Mouse (Mus musculus): ENCODE measurements around the gene Fbxo47. TPM values are rescaled to one million over a fixed set of nuclear protein-coding genes. Genes with fewer than 3 reads are reported as not detected.
A peak's percentile ranks its signal among the peaks of the same experiment; 100 is the strongest.

Fbxo47 gene
- polyA plus RNA-seq (2015; fragmentation: Nextera tagmentation; extraction: Ambion mirVana): 0.45 and 0.46 TPM in 2 replicates

DNA sequence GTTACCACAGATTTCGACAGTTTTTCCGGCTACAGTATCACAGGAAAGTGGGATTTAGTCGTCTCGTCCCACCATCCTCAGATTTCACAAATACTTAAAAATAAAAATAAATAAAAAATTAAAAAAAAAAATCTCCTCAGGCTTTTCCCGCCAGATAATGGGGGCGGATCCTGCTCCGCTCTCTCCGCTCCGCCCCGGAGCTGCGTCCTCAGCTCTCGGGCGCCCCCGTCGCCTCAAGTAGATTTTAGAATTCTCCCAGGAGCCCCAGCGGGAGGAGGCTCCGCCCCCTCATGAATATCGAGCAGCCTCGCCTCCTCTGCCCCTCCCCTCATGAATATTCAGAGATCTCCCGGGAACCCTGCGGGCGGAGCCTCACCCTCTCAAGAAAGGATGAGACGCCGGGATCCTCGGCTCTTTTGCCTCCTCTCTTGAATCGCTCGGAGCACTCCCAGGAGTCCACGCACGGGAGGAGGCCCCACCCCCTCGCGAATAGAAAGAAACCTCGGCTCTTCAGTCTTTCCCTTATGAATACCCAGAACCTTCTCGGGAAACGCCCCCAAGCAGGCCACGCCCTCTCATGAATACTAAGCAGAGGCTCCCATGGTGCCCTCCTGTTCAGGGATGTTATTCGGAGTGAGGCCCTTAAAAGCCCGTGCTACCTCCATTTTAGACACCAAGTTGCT, at the start of gene Fbxo47:
TSS of gene Fbxo47 (minus strand) at position 237 of the 683 bp plus-strand sequence.
- Histone ChIP-seq H3K9ac (replicated peaks; ENCODE audit: low read length) (peak within 1 kb of the TSS; percentile 69), H3K27ac (ENCODE audit: low read length) (peak within 1 kb of the TSS; percentile 94), H3K4me2 (replicated peaks; ENCODE audit: low read depth, low read length) (peak within 1 kb of the TSS; percentile 69), H3K36me3 (ENCODE audit: insufficient read depth, low read length) (no peaks in the 10 kb centered on the region), H3K27me3 (ENCODE audit: insufficient read depth, low read length) (no peaks in the 10 kb centered on the region), H3K9me3 (ENCODE audit: low read length) (peaks cover 2% of the 10 kb centered on the region; the same call in 1 of the 2 replicates), H3K4me1 (ENCODE audit: insufficient read depth, low read length) (peaks cover 4% of the 10 kb centered on the region; the same call in 1 of the 2 replicates), H3K4me3 (ENCODE audit: low read length) (peak within 1 kb of the TSS; percentile 74)
- ATAC-seq (ENCODE audit: low FRiP score, low TSS enrichment): peak; percentile 98
- WGBS: under 1% methylated on average over 37 of the region's 37 CpGs

DNA sequence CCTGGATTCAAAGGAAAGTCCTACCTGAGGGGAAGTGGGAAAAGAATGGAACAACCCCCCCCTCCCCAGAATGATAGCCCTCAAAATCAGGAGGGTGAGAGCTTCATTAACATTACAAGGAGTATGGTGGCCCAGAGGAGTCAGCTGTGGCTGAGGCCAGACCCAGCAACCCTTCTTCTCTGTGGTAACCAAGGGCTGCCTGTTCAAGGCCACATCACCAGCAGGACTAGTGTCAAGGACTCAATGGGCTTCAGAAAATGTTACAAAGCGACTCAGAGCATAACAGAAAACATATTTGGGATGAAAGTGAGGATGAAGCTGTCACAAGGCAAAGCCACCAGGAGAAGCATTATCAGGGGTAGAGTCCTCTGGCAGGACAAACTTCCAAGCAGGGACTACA, 49.6 kb upstream of the Fbxo47 start:
- H3K4me2 ChIP-seq (replicated peaks; ENCODE audit: low read depth, low read length): no peak overlapping the region
- H3K36me3 ChIP-seq (ENCODE audit: insufficient read depth, low read length): no peaks in the 10 kb centered on the region
- H3K9me3 ChIP-seq (ENCODE audit: low read length): no peaks in the 10 kb centered on the region
- ATAC-seq (ENCODE audit: low FRiP score, low TSS enrichment): no peak
- H3K27me3 ChIP-seq (ENCODE audit: insufficient read depth, low read length): no peaks in the 10 kb centered on the region
- H3K9ac ChIP-seq (replicated peaks; ENCODE audit: low read length): no peak overlapping the region
- 80% methylated on average over 1 of the region's 1 CpGs for WGBS
- no peaks in the 10 kb centered on the region for H3K4me1 ChIP-seq (ENCODE audit: insufficient read depth, low read length)
- no peak overlapping the region for H3K4me3 ChIP-seq (ENCODE audit: low read length)
- no peak overlapping the region for H3K27ac ChIP-seq (ENCODE audit: low read length)

DNA sequence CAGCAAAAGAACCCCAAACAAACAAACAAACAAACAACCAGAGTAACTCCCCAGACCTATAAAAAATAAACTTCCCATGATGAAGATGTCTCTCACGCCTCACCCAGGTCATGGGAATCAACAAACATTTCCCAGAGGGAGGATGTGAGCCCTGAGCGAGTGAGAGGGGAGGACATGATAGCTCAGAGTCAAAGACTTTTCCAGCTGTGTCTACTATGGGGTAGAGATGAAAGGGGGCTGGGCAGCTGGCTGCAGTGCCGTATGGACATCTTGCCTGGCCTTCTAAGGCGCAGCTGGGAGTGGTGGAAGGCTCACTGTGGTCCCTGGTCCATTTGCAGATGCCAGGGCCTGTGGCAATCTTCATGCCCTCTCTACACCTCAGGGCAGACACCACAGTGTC, 45.0 kb upstream of the Fbxo47 start:
- no peak for ATAC-seq (ENCODE audit: low FRiP score, low TSS enrichment)
- Histone ChIP-seq H3K36me3 (ENCODE audit: insufficient read depth, low read length) (no peaks in the 10 kb centered on the region), H3K4me3 (ENCODE audit: low read length) (no peak overlapping the region), H3K27me3 (ENCODE audit: insufficient read depth, low read length) (no peaks in the 10 kb centered on the region), H3K4me1 (ENCODE audit: insufficient read depth, low read length) (no peaks in the 10 kb centered on the region), H3K9me3 (ENCODE audit: low read length) (no peaks in the 10 kb centered on the region), H3K4me2 (replicated peaks; ENCODE audit: low read depth, low read length) (no peak overlapping the region), H3K27ac (ENCODE audit: low read length) (no peak overlapping the region), H3K9ac (replicated peaks; ENCODE audit: low read length) (no peak overlapping the region)
- 59% methylated on average over 4 of the region's 4 CpGs for WGBS

DNA sequence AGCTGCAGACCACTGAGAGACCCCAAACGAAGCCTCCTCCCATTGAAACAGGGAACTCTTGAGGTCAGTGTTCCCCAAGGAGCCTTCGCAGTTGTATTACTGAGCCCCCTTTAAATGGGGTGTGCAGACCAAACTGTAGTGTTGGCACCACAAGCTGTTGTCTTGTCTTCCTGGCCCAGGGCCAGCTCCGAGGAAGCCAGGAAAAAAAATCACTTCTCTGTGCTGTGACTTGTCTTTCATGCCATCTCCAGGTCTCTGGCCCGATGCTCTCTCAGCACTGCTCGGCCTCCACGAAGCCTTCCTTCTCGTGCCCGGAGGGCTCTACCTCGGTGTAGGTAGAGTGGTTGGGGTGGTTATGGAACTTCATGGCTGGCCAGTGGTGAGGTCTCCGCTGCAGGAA, 40.3 kb upstream of the Fbxo47 start:
- Histone ChIP-seq H3K4me1 (ENCODE audit: insufficient read depth, low read length) (0 out of 2 replicates have a peak, but pooled peaks cover 3% of the 10 kb centered on the region), H3K4me2 (replicated peaks; ENCODE audit: low read depth, low read length) (no peak overlapping the region), H3K9ac (replicated peaks; ENCODE audit: low read length) (no peak overlapping the region), H3K27ac (ENCODE audit: low read length) (0 out of 2 replicates have a peak overlapping the region, but pooled peaks have one; percentile 6), H3K9me3 (ENCODE audit: low read length) (no peaks in the 10 kb centered on the region), H3K27me3 (ENCODE audit: insufficient read depth, low read length) (no peaks in the 10 kb centered on the region), H3K4me3 (ENCODE audit: low read length) (no peak overlapping the region), H3K36me3 (ENCODE audit: insufficient read depth, low read length) (no peaks in the 10 kb centered on the region)
- ATAC-seq (ENCODE audit: low FRiP score, low TSS enrichment): no peak
- 90% methylated on average over 10 of the region's 10 CpGs for WGBS

DNA sequence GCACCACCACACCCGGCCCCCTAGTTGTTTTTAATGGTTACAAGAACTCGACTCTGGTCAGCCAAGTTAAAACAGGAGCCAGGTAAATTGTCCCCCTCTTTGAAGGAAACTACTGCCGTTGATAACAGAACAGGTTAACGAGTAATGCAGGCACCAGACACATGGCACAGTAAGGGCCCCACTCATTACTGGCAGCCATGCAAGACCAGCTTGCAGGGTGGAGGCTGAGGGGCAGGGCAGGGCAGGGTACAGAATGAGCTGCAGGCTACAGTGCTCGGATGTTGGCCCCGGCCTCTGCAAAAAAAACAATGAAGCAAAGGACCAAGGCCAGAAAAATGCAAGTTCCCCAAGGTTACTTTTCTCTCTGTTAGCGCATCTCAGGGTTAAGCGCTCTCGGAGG, 39.7 kb upstream of the Fbxo47 start:
- Histone ChIP-seq H3K4me1 (ENCODE audit: insufficient read depth, low read length) (0 out of 2 replicates have a peak, but pooled peaks cover 3% of the 10 kb centered on the region), H3K9me3 (ENCODE audit: low read length) (no peaks in the 10 kb centered on the region), H3K4me3 (ENCODE audit: low read length) (no peak overlapping the region), H3K9ac (replicated peaks; ENCODE audit: low read length) (no peak overlapping the region), H3K27ac (ENCODE audit: low read length) (peak overlapping the region; percentile 19; the same call in 1 of the 2 replicates), H3K27me3 (ENCODE audit: insufficient read depth, low read length) (no peaks in the 10 kb centered on the region), H3K4me2 (replicated peaks; ENCODE audit: low read depth, low read length) (no peak overlapping the region), H3K36me3 (ENCODE audit: insufficient read depth, low read length) (no peaks in the 10 kb centered on the region)
- peak; percentile 79; the same call in 1 of the 2 replicates for ATAC-seq (ENCODE audit: low FRiP score, low TSS enrichment)
- 62% methylated on average over 9 of the region's 9 CpGs for WGBS

DNA sequence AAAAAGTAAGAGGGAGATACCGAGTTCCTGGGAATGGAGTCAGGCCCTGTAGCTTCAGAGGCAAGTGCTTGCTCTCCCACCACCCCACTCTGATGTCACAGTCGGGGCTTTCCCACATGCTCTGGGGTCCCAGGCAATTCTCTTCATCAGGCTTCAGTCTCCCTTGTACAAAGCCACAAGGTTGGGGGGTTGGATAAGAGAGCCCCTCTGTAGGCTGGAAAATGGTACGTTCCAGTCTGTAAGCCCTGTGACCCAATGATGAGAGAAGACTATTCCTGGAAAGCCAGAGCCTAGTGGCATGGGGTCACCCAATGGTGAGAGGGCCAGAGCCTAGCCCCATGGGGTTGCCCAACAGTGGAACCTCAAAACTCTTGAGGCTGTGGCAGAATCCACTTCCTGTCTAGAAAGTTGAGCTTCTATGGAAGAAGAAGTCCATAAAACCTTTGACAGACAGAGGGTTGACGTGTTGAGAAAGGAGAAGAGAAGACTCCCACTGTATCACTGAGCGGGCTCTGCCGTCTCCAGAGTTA, 32.1 kb upstream of the Fbxo47 start:
- Histone ChIP-seq H3K27ac (ENCODE audit: low read length) (no peak overlapping the region), H3K9me3 (ENCODE audit: low read length) (peaks cover 3% of the 10 kb centered on the region; the same call in 1 of the 2 replicates), H3K36me3 (ENCODE audit: insufficient read depth, low read length) (no peaks in the 10 kb centered on the region), H3K9ac (replicated peaks; ENCODE audit: low read length) (no peak overlapping the region), H3K27me3 (ENCODE audit: insufficient read depth, low read length) (no peaks in the 10 kb centered on the region), H3K4me2 (replicated peaks; ENCODE audit: low read depth, low read length) (no peak overlapping the region), H3K4me1 (ENCODE audit: insufficient read depth, low read length) (no peaks in the 10 kb centered on the region), H3K4me3 (ENCODE audit: low read length) (no peak overlapping the region)
- ATAC-seq (ENCODE audit: low FRiP score, low TSS enrichment): no peak
- WGBS: 90% methylated on average over 6 of the region's 6 CpGs

DNA sequence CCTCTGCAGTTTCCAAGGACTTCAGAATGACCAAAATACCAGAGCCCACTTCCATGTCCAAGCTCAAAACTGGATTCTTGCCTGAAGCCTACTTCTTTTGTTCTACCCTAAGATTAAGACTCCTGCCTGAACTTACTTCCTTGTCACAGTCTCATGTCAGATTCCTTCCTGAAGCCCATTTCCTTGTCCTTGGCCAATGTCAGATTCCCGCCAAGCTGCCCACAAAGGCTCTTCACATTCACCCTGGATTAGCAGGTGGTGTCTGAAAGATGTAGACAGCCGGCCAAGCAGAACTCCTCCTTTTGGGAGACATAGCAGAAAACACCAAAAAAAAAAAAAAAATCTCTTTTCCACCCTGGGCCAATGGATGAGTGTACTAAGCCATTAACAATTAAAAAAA, 31.5 kb upstream of the Fbxo47 start:
- Histone ChIP-seq H3K27ac (ENCODE audit: low read length) (no peak overlapping the region), H3K9ac (replicated peaks; ENCODE audit: low read length) (no peak overlapping the region), H3K36me3 (ENCODE audit: insufficient read depth, low read length) (no peaks in the 10 kb centered on the region), H3K4me3 (ENCODE audit: low read length) (no peak overlapping the region), H3K4me2 (replicated peaks; ENCODE audit: low read depth, low read length) (no peak overlapping the region), H3K9me3 (ENCODE audit: low read length) (peaks cover 3% of the 10 kb centered on the region; the same call in 1 of the 2 replicates), H3K27me3 (ENCODE audit: insufficient read depth, low read length) (no peaks in the 10 kb centered on the region), H3K4me1 (ENCODE audit: insufficient read depth, low read length) (no peaks in the 10 kb centered on the region)
- no peak for ATAC-seq (ENCODE audit: low FRiP score, low TSS enrichment)
- 83% methylated on average over 2 of the region's 2 CpGs for WGBS

DNA sequence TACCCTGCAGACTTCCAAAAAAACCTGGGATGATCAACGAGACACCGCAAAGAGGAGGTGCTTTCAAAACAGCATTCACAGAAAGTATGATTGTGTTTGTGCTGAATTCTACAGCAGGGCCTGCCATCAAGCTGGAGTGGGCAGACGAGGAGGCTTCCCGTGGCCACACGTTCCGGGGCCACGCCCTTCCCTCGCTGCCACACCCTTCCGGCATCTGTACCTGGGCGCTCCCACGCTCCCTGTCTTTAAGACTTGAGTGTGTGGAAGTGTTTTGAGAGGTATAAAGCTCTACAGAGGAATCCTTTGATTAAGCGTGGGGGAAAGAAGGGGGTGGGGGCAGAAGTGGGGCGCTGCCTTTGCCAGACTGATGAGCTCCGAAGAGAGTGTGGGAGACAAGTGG, 29.2 kb upstream of the Fbxo47 start:
- no peak for ATAC-seq (ENCODE audit: low FRiP score, low TSS enrichment)
- 87% methylated on average over 14 of the region's 14 CpGs for WGBS

DNA sequence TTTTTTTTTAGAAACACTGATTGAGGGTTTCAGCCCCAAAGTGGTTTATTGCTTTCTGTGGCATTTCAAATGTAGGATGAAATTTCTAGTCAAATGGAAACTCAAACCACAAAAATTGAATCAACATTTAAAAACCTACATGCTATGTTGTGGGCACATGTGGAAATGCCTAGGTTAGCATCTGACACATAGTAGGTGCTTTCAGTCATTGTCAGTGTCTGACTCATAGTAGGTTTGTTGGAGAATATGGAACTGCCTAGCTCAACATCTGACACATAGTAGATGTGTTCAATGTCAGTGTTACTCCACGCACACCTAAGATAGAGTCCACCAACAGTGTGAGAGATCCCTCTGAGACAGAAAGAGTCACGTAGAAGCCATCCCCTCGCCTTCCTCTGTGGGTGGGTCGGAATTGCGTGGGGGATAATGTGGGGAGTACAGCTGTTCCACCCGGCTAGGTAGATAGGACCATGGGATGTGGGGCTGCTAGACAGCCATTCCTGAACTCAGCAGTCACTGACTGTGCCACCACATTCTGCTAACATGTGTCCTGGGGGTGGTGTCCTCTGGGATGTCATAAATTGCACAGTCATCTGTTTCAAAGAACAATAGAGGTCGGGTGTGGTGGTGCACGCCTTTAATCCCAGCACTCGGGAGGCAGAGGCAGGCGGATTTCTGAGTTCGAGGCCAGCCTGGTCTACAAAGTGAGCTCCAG, 24.8 kb upstream of the Fbxo47 start:
- Histone ChIP-seq H3K4me2 (replicated peaks; ENCODE audit: low read depth, low read length) (no peak overlapping the region), H3K27me3 (ENCODE audit: insufficient read depth, low read length) (no peaks in the 10 kb centered on the region), H3K9ac (replicated peaks; ENCODE audit: low read length) (no peak overlapping the region), H3K27ac (ENCODE audit: low read length) (no peak overlapping the region), H3K4me1 (ENCODE audit: insufficient read depth, low read length) (no peaks in the 10 kb centered on the region), H3K9me3 (ENCODE audit: low read length) (no peaks in the 10 kb centered on the region), H3K36me3 (ENCODE audit: insufficient read depth, low read length) (no peaks in the 10 kb centered on the region), H3K4me3 (ENCODE audit: low read length) (no peak overlapping the region)
- 85% methylated on average over 10 of the region's 11 CpGs for WGBS
- no peak for ATAC-seq (ENCODE audit: low FRiP score, low TSS enrichment)

More for the DNA sequence above, 29.2 kb upstream of the Fbxo47 start:
- Histone ChIP-seq H3K4me1 (ENCODE audit: insufficient read depth, low read length) (no peaks in the 10 kb centered on the region), H3K4me2 (replicated peaks; ENCODE audit: low read depth, low read length) (no peak overlapping the region), H3K9ac (replicated peaks; ENCODE audit: low read length) (no peak overlapping the region), H3K4me3 (ENCODE audit: low read length) (no peak overlapping the region), H3K27me3 (ENCODE audit: insufficient read depth, low read length) (no peaks in the 10 kb centered on the region), H3K9me3 (ENCODE audit: low read length) (peaks cover 3% of the 10 kb centered on the region; the same call in 1 of the 2 replicates), H3K36me3 (ENCODE audit: insufficient read depth, low read length) (no peaks in the 10 kb centered on the region), H3K27ac (ENCODE audit: low read length) (no peak overlapping the region)
